Mouse (Mus musculus) central nervous system, embryonic 14 days (tissue): ENCODE results near the gene D3Ertd751e. TPM values are rescaled to one million over a fixed set of nuclear protein-coding genes. Genes with fewer than 3 reads are reported as not detected.

Experiments used
- polyA plus RNA-seq: library from polyadenylated mRNA; depleted of rRNA; stranded (reverse); fragments of >200 nt; gene quantifications from 2 replicates; pipeline ENCODE4 v1.2.3, GENCODE M21; 2012; rRNA removed

The D3Ertd751e gene
- polyA plus RNA-seq: 5.7 and 6.4 TPM in 2 replicates

DNA sequence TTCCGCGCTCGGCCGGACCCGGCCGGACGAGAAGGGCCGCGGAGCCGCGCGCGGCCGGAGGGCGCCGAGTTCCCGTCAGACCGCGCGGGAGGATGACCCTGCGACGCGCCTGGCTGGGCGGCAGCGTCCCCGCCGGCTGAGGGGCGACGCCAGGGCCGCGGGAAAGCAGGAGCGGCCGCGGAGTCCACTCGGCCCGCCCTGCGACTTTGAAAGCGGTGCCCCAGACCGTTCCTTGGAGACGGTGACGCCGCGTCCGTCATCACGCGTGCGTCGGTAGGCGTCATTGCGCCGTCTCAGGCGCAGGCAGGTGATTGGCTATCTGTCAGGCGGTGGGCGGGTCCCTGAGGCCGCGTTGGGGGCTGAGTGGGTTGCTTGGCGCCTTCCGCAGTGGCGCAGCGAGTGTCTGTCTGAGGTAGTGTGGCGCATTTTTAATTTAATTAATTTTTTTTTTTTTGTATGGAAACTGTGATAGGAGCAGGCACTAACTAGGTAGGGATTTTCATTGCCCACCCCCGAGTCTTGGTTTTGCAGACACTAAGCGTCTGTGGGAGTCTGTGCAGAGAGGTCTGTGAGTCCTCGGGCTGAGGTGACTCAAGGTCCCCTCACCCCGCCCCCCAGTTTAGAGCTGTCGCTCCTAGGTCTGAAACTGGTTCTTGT lies at the start of gene D3Ertd751e, which contains the start of gene Sclt1:
Gene D3Ertd751e, plus strand, starts transcription at position 334 of the 657 bp plus-strand sequence.
Gene Sclt1, minus strand, starts transcription at position 237 of the 657 bp plus-strand sequence.

Other genes with a start within 250 kb of the D3Ertd751e start
- 12.2 and 12.4 TPM in 2 replicates for gene Jade1, start 186.9 kb upstream of the D3Ertd751e start, polyA plus RNA-seq
- 14.9 and 16.3 TPM in 2 replicates for gene Sclt1, start 97 bp upstream of the D3Ertd751e start, polyA plus RNA-seq